Mouse (Mus musculus) midbrain, embryonic 11.5 days (tissue): ENCODE measurements around the gene Vmn1r132. TPM values are rescaled to one million over a fixed set of nuclear protein-coding genes. Genes with fewer than 3 reads are reported as not detected.
"Not testable (repeated sequence)": the region's sequence is repeated elsewhere in the genome, so short reads cannot be mapped to it uniquely, and the experiment has no call there.

Experiments used
- ATAC-seq: fragments of 200-750 bp; cut with Nextera tagmentation; 2 replicates; pipeline ENCODE4 v1.8.0; 2017; ENCODE audit warnings: moderate TSS enrichment, moderate library complexity; ENCODE audit not compliant: low FRiP score
- DNase-seq: peaks from one replicate; pipeline ENCODE4 v3.0.0; 2015; ENCODE audit warnings: low spot score; ENCODE audit errors: missing footprints
- H3K27ac ChIP-seq: fragments of 300-500 bp; sonication (generic); 2 replicates; pipeline ENCODE4 v1.5.1; 2014; ENCODE audit warnings: low read depth, low read length
- H3K27me3 ChIP-seq: fragments of 300-500 bp; sonication (generic); 2 replicates; pipeline ENCODE4 v1.6.1; 2014; ENCODE audit warnings: mild to moderate bottlenecking, low read length, moderate library complexity, mixed read lengths; ENCODE audit not compliant: control insufficient read depth, insufficient read depth
- H3K36me3 ChIP-seq: fragments of 300-500 bp; sonication (generic); 2 replicates; pipeline ENCODE4 v1.6.1; 2014; ENCODE audit warnings: mild to moderate bottlenecking, low read length, moderate library complexity, mixed read lengths; ENCODE audit not compliant: control insufficient read depth, insufficient read depth
- H3K4me1 ChIP-seq: fragments of 300-500 bp; sonication (generic); 2 replicates; pipeline ENCODE4 v1.6.1; 2014; ENCODE audit warnings: low read length; ENCODE audit not compliant: control insufficient read depth, insufficient read depth
- H3K4me2 ChIP-seq: fragments of 300-500 bp; sonication (generic); 2 replicates; pipeline ENCODE4 v1.6.1; 2014; ENCODE audit warnings: mild to moderate bottlenecking, moderate library complexity
- H3K4me3 ChIP-seq: fragments of 300-500 bp; sonication (generic); 2 replicates; pipeline ENCODE4 v1.5.1; 2014; ENCODE audit warnings: low read depth, low read length
- H3K9ac ChIP-seq: fragments of 300-500 bp; sonication (generic); 2 replicates; pipeline ENCODE4 v1.6.1; 2014; ENCODE audit warnings: low read length
- H3K9me3 ChIP-seq: fragments of 300-500 bp; sonication (generic); 2 replicates; pipeline ENCODE4 v1.6.1; 2016; ENCODE audit warnings: low read length; ENCODE audit not compliant: control insufficient read depth
- WGBS: fragments of 180-500 bp; shearing (Covaris S2); extraction: QIAGEN DNeasy Blood & Tissue Kit; methylation state at CpG from one replicate; pipeline ENCODE4 v1.1.7; 2014; 5-methylcytosine and 5-hydroxymethylcytosine counted together
- polyA plus RNA-seq: library from polyadenylated mRNA; unstranded; fragments of >200 nt; fragmentation: Nextera tagmentation; extraction: Ambion mirVana; gene quantifications from 2 replicates; pipeline ENCODE4 v1.2.1, GENCODE M21; 2014

The Vmn1r132 gene
- polyA plus RNA-seq = not detected in 2 replicates

DNA sequence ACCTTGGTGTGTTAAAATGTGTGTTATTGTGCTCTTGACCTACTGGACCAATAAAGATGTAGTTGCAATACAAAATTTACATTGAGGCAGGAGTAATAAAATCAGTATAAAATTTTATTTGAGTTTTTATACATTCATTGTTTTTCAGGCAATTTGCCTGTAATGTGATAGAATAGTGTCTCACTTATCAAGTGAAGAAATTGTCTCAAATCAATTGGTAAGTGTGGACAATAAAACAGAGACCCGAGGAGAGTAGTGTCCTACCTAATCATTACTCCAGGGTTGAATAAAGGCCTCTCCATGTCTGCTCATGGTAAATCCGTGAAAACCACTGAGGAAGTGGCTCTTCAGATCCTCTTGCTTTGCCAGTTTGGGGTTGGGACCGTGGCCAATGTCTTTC, at the start of gene Vmn1r132:
Gene Vmn1r132, plus strand, starts transcription at position 301 of the 400 bp plus-strand sequence.
- H3K27me3 ChIP-seq, H3K9ac ChIP-seq, H3K4me1 ChIP-seq, ATAC-seq, H3K4me2 ChIP-seq, H3K27ac ChIP-seq, DNase-seq, H3K4me3 ChIP-seq, H3K9me3 ChIP-seq, H3K36me3 ChIP-seq: not testable (repeated sequence)
- WGBS = no CpG with 5 or more reads among the region's 3 CpGs

Other genes starting within 250 kb of the Vmn1r132 start
- not detected in 2 replicates for gene Gm6882, start 181.3 kb upstream of the Vmn1r132 start, polyA plus RNA-seq
- not detected in 2 replicates for gene Vmn1r130, start 102.3 kb upstream of the Vmn1r132 start, polyA plus RNA-seq
- not detected in 2 replicates for gene Vmn1r131, start 68.0 kb upstream of the Vmn1r132 start, polyA plus RNA-seq
- gene Gm4175, start 147.4 kb downstream of the Vmn1r132 start, polyA plus RNA-seq = not detected in 2 replicates
- gene Gm4177, start 182.6 kb downstream of the Vmn1r132 start, polyA plus RNA-seq = not detected in 2 replicates
- gene Vmn1r135, start 218.3 kb downstream of the Vmn1r132 start, polyA plus RNA-seq = not detected in 2 replicates
- gene Gm5725, start 230.2 kb downstream of the Vmn1r132 start, polyA plus RNA-seq = not detected in 2 replicates